Mouse (Mus musculus): ENCODE measurements around the gene Cdh16. TPM values are rescaled to one million over a fixed set of nuclear protein-coding genes. Genes with fewer than 3 reads are reported as not detected.
"Not testable (repeated sequence)": the region's sequence is repeated elsewhere in the genome, so short reads cannot be mapped to it uniquely, and the experiment has no call there.

Cdh16 gene
- polyA plus RNA-seq, 1 experiment from 2014 or later = not detected

DNA sequence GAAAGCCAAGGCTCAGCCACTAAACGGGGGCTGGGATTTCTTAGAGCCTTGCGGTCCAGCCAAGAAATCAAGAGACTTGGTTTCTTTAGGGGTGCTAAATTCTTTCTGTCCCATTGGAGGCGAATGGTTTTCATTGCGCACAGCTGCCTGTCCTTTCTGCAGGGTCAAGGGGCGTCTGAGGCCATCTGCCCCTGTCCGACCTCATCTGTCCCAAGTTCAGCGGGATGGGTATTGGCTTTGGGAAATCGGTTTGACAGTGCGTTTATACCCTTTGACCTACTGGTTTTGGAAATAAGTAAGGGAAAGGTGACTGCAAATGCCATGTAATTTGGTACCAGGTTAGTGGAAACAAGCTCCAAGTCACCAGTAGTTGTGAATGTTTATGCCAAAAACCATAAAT lies 32.3 kb downstream of the Cdh16 start:
- Histone ChIP-seq H3K4me1 (peaks cover 15% of the 10 kb centered on the region), H3K4me3 (peak overlapping the region; percentile 70), H3K27ac (peak overlapping the region; percentile 89), H3K36me3 (peaks cover 34% of the 10 kb centered on the region), H3K27me3 (ENCODE audit: low read depth, poor library complexity, severe bottlenecking) (no peaks in the 10 kb centered on the region), H3K9me3 (replicated peaks) (no peaks in the 10 kb centered on the region)
- DNase-seq (ENCODE audit: low spot score) = no peak
- WGBS = 4% methylated on average over 9 of the region's 9 CpGs

DNA sequence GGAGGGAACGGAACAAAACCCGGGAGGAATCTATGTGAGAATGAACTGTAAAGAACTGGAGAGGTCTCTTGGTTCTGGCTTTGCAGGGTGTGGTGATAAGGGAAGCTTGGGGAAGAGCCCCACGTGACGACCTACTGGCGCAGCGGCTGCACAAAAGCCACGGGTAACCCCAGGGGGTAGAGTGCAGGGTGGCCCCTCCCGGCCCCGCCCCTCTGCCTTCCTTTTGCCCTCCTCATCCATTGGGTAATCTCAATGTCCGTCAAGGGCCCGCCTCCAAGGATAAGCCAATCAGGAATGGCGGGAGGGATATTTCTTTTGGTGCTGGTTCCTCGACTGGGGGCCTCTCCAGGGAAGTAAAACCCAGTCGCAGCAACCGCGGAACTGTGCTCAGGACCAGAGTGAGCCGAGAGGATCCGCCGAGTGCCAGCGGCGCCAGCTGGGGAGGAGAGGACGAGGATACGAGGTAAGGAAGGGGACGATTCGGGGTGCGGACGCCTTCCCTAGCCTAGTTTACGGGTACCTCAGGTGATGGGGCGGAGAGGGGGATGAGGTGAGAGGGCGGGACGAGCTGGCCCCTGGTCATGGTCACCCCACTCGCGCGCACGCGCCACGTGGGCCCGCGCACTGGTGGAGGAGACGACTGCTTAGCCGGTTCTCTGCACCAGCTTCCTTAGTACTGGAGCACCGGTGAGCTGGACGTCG lies 32.9 kb downstream of the Cdh16 start, which contains the start of gene Pdp2:
TSS of gene Pdp2 (plus strand) at position 319 of the 702 bp plus-strand sequence.
- Histone ChIP-seq H3K27me3 (ENCODE audit: low read depth, poor library complexity, severe bottlenecking) (no peaks in the 10 kb centered on the region), H3K4me1 (peaks cover 15% of the 10 kb centered on the region), H3K4me3 (peak within 1 kb of the TSS; percentile 70), H3K9me3 (replicated peaks) (no peaks in the 10 kb centered on the region), H3K27ac (peak within 1 kb of the TSS; percentile 89), H3K36me3 (peaks cover 29% of the 10 kb centered on the region)
- WGBS = 1% methylated on average over 44 of the region's 44 CpGs
- peak; percentile 90 for DNase-seq (ENCODE audit: low spot score)

DNA sequence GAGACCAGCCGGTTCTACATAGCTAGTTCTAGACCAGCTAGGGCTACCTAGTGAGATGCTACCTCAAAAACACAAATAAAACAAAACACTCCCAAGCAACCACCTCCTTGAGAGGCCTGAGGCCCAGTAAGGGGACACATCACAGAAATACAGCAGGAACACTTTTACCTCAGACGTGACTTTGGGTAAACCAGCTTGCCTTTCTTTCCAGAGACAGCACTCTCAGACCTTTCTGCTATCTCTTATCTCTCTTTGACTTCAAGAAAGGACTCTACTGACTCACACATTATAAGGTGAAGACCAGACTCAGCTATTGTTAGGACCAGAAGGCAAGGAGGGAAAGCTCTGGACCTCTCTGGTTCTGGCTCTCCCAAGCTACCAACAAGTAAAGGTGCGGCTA lies 33.9 kb downstream of the Cdh16 start:
- no peak for DNase-seq (ENCODE audit: low spot score)
- Histone ChIP-seq H3K4me1 (peaks cover 15% of the 10 kb centered on the region), H3K36me3 (peaks cover 20% of the 10 kb centered on the region), H3K27ac (no peak overlapping the region), H3K27me3 (ENCODE audit: low read depth, poor library complexity, severe bottlenecking) (no peaks in the 10 kb centered on the region), H3K4me3 (peak overlapping the region; percentile 70), H3K9me3 (replicated peaks) (no peaks in the 10 kb centered on the region)
- 92% methylated on average over 3 of the region's 3 CpGs for WGBS

- H3K4me3 ChIP-seq = no peak overlapping the region
- no peak for DNase-seq (ENCODE audit: low spot score)
- H3K9me3 ChIP-seq (replicated peaks) = 0 out of 2 replicates have a peak, but pooled peaks cover 4% of the 10 kb centered on the region
- H3K4me1 ChIP-seq = no peaks in the 10 kb centered on the region
- WGBS = 62% methylated on average over 1 of the region's 1 CpGs
- H3K27me3 ChIP-seq (ENCODE audit: low read depth, poor library complexity, severe bottlenecking) = no peaks in the 10 kb centered on the region
- H3K27ac ChIP-seq = no peak overlapping the region
- H3K36me3 ChIP-seq = no peaks in the 10 kb centered on the region
These were observed 39.7 kb downstream of the Cdh16 start for GRCm38 (mm10) chr8:104584522-104584921.

DNA sequence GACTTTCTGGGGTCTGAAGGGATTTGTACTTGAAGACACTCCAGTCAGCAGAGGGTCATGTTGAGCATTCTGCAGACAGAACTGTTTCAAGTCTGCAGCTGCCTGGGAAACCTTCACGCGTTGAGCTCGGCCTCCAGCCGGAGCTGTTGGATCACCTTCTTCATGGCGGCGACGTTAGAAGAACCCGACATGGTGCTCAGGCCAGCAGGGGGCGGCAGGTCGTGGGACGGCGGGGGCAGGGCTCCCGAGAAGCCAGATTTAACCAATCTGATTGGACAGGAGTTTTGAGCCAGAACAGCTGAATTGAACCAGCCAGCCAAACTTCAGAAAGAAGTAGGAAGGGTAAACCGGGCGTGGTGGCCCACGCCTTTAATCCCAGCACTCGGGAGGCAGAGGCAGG lies 46.6 kb downstream of the Cdh16 start:
- not testable (repeated sequence) for H3K4me3 ChIP-seq; H3K36me3 ChIP-seq; H3K27me3 ChIP-seq (ENCODE audit: low read depth, poor library complexity, severe bottlenecking); DNase-seq (ENCODE audit: low spot score); H3K27ac ChIP-seq; H3K4me1 ChIP-seq; H3K9me3 ChIP-seq (replicated peaks)
- 80% methylated on average over 17 of the region's 17 CpGs for WGBS

GRCm38 (mm10) chr8:104576820-104577219 lies 47.4 kb downstream of the Cdh16 start:
- Histone ChIP-seq H3K27ac (no peak overlapping the region), H3K4me3 (no peak overlapping the region), H3K27me3 (ENCODE audit: low read depth, poor library complexity, severe bottlenecking) (no peaks in the 10 kb centered on the region), H3K9me3 (replicated peaks) (no peaks in the 10 kb centered on the region), H3K36me3 (no peaks in the 10 kb centered on the region), H3K4me1 (no peaks in the 10 kb centered on the region)
- DNase-seq (ENCODE audit: low spot score) = no peak
- 95% methylated on average over 3 of the region's 3 CpGs for WGBS

DNA sequence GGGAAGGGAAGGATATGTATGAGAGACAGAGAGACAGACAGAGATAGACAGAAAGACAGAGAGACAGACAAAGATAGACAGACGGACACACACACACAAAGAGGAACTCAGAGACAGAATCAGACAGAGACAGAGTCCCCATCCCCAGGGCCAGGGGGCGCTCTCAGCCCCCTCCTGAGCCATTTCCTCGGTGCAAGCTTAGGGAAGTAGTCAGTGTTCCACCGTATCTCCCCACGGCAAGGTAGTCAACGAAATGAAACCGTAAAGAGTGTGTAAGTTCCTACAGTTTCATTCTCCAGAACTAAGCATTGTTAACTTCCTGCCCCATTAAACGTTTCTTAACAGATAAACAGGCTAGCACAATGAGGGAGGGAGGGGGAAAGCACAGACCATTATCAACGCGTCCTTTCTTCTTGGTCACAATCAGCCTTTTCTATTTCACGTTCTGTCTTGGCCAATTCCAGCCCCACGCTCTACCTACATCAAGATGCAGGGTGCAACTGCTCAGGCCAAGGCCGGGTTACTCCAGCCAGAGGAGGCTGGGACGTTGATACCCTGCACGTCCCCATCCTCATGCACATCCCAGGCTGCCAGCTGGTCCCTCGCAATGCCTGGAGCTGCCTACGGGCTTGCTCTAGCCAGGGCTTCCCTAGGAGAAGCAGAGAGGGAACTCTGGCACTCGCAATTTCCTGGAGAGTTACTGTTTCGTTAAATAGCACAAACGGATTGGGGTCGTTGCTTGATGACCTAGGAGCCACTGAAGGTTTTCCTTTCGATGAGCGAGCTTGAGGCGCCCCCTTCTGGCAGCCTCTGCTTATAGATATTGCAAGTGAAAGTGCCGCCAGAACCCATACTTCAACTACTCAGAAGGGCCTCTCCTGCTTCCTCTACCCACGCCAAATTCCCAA lies 53.5 kb downstream of the Cdh16 start:
- Histone ChIP-seq H3K4me3 (peak overlapping the region; percentile 47), H3K27ac (peak overlapping the region; percentile 64), H3K36me3 (no peaks in the 10 kb centered on the region), H3K4me1 (peaks cover 9% of the 10 kb centered on the region), H3K27me3 (ENCODE audit: low read depth, poor library complexity, severe bottlenecking) (no peaks in the 10 kb centered on the region), H3K9me3 (replicated peaks) (no peaks in the 10 kb centered on the region)
- WGBS = 11% methylated on average over 26 of the region's 26 CpGs
- peak; percentile 88 for DNase-seq (ENCODE audit: low spot score)

DNA sequence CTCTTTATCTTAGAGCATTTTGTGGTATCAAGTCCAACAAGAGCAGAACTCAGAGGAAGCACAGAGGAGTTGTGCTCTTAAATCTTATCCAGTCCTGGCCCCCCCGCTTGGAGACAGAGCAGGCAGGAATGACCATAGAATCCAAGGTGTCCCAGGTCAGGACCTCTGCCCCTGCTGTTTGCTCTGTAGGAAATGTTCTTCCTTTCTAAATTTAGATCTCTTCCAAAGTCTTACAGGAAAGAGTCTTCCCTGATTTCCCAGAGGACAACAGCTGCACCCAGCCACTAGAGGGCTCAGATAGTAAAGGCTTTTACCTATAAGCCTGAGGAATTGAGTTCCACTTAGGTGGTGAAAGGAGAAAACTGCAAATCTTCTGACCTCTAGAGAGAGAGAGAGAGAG lies 54.6 kb downstream of the Cdh16 start:
- Histone ChIP-seq H3K27me3 (ENCODE audit: low read depth, poor library complexity, severe bottlenecking) (no peaks in the 10 kb centered on the region), H3K4me1 (peaks cover 9% of the 10 kb centered on the region), H3K27ac (no peak overlapping the region), H3K36me3 (no peaks in the 10 kb centered on the region), H3K4me3 (no peak overlapping the region), H3K9me3 (replicated peaks) (no peaks in the 10 kb centered on the region)
- 39% methylated on average over 1 of the region's 1 CpGs for WGBS
- DNase-seq (ENCODE audit: low spot score) = no peak

DNA sequence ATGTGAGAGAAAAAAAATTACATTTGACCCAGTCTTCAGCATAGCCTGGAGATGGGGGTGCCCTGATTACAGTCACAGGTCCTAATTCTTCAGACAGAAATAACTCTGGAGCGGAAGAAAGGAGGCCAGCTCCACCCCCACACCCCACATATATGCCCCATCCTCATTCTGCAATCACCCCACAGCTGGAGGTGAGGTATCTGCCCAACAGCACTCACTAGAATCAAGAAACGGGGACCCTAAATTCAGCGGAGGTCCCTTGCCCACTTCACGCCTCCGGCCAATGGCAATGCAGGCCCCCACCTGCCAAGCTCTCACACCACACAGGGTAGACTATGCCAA lies 58.8 kb downstream of the Cdh16 start:
- Histone ChIP-seq H3K4me3 (no peak overlapping the region), H3K27ac (no peak overlapping the region), H3K27me3 (ENCODE audit: low read depth, poor library complexity, severe bottlenecking) (no peaks in the 10 kb centered on the region), H3K9me3 (replicated peaks) (no peaks in the 10 kb centered on the region), H3K4me1 (peaks cover under 1% of the 10 kb centered on the region; the same call in 1 of the 2 replicates), H3K36me3 (no peaks in the 10 kb centered on the region)
- DNase-seq (ENCODE audit: low spot score) = no peak
- WGBS = 93% methylated on average over 5 of the region's 5 CpGs

DNA sequence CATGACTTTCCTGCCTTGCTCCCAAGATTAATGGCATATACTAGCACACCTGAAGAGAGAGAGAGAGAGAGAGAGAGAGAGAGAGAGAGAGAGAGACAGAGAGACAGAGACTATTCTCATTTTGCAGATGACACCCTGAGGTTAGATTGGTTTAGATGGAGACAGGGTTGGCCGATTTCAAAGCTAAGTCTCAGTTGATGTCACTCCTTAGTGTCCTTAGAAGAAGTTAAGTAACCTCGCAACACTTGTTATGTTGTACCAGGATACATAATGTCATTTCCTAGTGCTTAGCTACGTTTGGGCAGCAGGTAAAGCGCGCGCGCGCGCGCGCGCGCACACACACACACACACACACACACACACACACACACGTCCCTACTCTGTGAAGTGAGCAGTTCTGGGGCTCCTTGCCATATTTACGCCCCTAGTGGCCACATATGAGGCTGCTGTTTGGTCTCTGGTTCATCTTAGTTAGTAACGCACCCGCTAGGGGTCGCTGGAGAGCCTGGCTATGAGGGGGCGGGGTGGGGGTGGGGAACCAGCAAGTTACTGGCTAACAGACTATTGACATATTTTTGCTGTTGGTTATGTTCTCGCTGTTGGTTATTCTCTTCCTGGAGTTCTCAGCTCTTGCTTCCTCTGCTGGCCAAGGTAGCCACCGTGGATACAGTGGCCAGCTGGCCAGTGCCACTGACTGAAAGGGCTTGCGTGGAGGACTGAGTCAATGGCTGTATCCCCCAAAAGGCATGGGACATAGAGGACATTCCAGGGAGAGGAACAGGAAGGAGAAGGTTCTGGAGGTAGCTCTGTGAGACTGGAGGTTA lies 59.4 kb downstream of the Cdh16 start:
- 19% methylated on average over 22 of the region's 22 CpGs for WGBS
- no peaks in the 10 kb centered on the region for H3K9me3 ChIP-seq (replicated peaks)
- peak; percentile 87 for DNase-seq (ENCODE audit: low spot score)
- H3K36me3 ChIP-seq = no peaks in the 10 kb centered on the region
- H3K4me3 ChIP-seq = no peak overlapping the region
- H3K27me3 ChIP-seq (ENCODE audit: low read depth, poor library complexity, severe bottlenecking) = no peaks in the 10 kb centered on the region
- no peaks in the 10 kb centered on the region for H3K4me1 ChIP-seq
- H3K27ac ChIP-seq = no peak overlapping the region

- H3K4me3 ChIP-seq = no peak overlapping the region
- H3K4me1 ChIP-seq = peaks cover 4% of the 10 kb centered on the region; the same call in 1 of the 2 replicates
- no peak for DNase-seq (ENCODE audit: low spot score)
- no peaks in the 10 kb centered on the region for H3K36me3 ChIP-seq
- no peak overlapping the region for H3K27ac ChIP-seq
- H3K27me3 ChIP-seq (ENCODE audit: low read depth, poor library complexity, severe bottlenecking) = 0 out of 2 replicates have a peak, but pooled peaks cover 5% of the 10 kb centered on the region
- H3K9me3 ChIP-seq (replicated peaks) = no peaks in the 10 kb centered on the region
These were observed 63.5 kb downstream of the Cdh16 start for GRCm38 (mm10) chr8:104560731-104561130.

- Histone ChIP-seq H3K27me3 (ENCODE audit: low read depth, poor library complexity, severe bottlenecking) (0 out of 2 replicates have a peak, but pooled peaks cover 5% of the 10 kb centered on the region), H3K4me3 (no peak overlapping the region), H3K27ac (no peak overlapping the region), H3K36me3 (no peaks in the 10 kb centered on the region), H3K4me1 (peaks cover 4% of the 10 kb centered on the region; the same call in 1 of the 2 replicates), H3K9me3 (replicated peaks) (no peaks in the 10 kb centered on the region)
- 64% methylated on average over 7 of the region's 7 CpGs for WGBS
- DNase-seq (ENCODE audit: low spot score) = no peak
These were observed 67.0 kb downstream of the Cdh16 start for GRCm38 (mm10) chr8:104557226-104557625.
